Comparison of ENCODE assay signal across 9 mouse cellular contexts in genomic region chr10:80199440-80200008, GRCm38 (mm10). TPM values are rescaled to one million over a fixed set of nuclear protein-coding genes. Genes with fewer than 3 reads are reported as not detected.
DNase-seq lines count a peak whose midpoint lies in the region; ATAC-seq and TF ChIP-seq lines count a peak whose summit lies in the region.
"Had no signal": no experiment of that assay in that cellular context is flagged by ENCODE, and none has a peak within 500 bp of the region (broad histone marks: within the 10 kb centered on the region; RNA-seq: fewer than 3 reads in every experiment).

No protein-coding gene starts in this region.

- TF ChIP-seq CTCF in lung, embryonic 14.5 days (IDR thresholded peaks at IDR 0.05; ENCODE audit: low read depth), result peak; percentile 96
- peak; percentile 80; the same call in 1 of the 2 replicates for TF ChIP-seq CTCF in thymus, adult 2 months (IDR thresholded peaks at IDR 0.05; ENCODE audit: borderline replicate concordance, control insufficient read depth, extremely low read depth, insufficient read depth, low read length, poor library complexity)

- intact Hi-C loops in heart, postnatal 36 days (cut with DNase I), result loop anchor here (1.0 to 2.0 kb wide), 2 partner anchors 27 to 46 kb away; partner anchors contain the start of gene Mum1

- H3K4me3 ChIP-seq in ES-E14 (ENCODE audit: insufficient read depth in 1 of 2, low read depth in 1 of 2, low read length in 2 of 2, poor library complexity in 1 of 2, severe bottlenecking in 1 of 2), result no peak overlapping the region
- H3K4me3 ChIP-seq in forebrain, embryonic 13.5 days, result no peak overlapping the region
- H3K4me3 ChIP-seq in lung, embryonic 14.5 days (ENCODE audit: low read depth, low read length), result no peak overlapping the region
- no peak overlapping the region for H3K4me3 ChIP-seq in thymus, adult 2 months (ENCODE audit: control insufficient read depth, insufficient read depth, low read length)
- H3K4me3 ChIP-seq: limb, embryonic 15.5 days had no signal

- peak; percentile 84; the same call in 1 of the 2 replicates for ATAC-seq in cerebellum, adult (ENCODE audit: insufficient number of reproducible peaks, low FRiP score, low TSS enrichment)
- peak; percentile 74 for ATAC-seq in forebrain, embryonic 13.5 days
- ATAC-seq in lung, embryonic 14.5 days (ENCODE audit: insufficient read depth), result peak; percentile 83

- DNase-seq in ES-E14 (ENCODE audit: low read depth, low spot score), result peak; percentile 84
- peak; percentile 76 to 80 for DNase-seq in heart, postnatal 36 days
- DNase-seq in layer of hippocampus, adult 11-12 months (ENCODE audit: low spot score), result peak; percentile 89
- DNase-seq in lung, embryonic 14.5 days, result peak; percentile 94
- peak; percentile 62 for DNase-seq in ovary, adult 18-20 months (ENCODE audit: low spot score)
- DNase-seq in thymus, adult 2 months, result peak; percentile 85

- peaks cover 2 to 10% of the 10 kb centered on the region in 2 experiments; a peak in 2 of 4 replicates for H3K4me1 ChIP-seq in ES-E14 (ENCODE audit: control insufficient read depth in 2 of 2, insufficient read depth in 2 of 2, low read length in 2 of 2, poor library complexity in 1 of 2)
- H3K4me1 ChIP-seq in forebrain, embryonic 13.5 days, result peaks cover 10% of the 10 kb centered on the region
- no peaks in the 10 kb centered on the region for H3K4me1 ChIP-seq in lung, embryonic 14.5 days (ENCODE audit: insufficient read depth)
- no peaks in the 10 kb centered on the region for H3K4me1 ChIP-seq in thymus, adult 2 months (replicated peaks; ENCODE audit: control insufficient read depth, insufficient read depth, low read length)

- H3K36me3 ChIP-seq in ES-E14 (ENCODE audit: control insufficient read depth, insufficient read depth, low read length, poor library complexity, severe bottlenecking), result no peaks in the 10 kb centered on the region
- no peaks in the 10 kb centered on the region for H3K36me3 ChIP-seq in forebrain, embryonic 13.5 days (ENCODE audit: poor library complexity, severe bottlenecking)
- no peaks in the 10 kb centered on the region for H3K36me3 ChIP-seq in lung, embryonic 14.5 days (ENCODE audit: insufficient read depth)
- H3K36me3 ChIP-seq in thymus, adult 2 months (ENCODE audit: control insufficient read depth, insufficient read depth, low read length), result no peaks in the 10 kb centered on the region
- H3K36me3 ChIP-seq: limb, embryonic 15.5 days had no signal

- 46% methylated on average over 3 of the region's 3 CpGs for WGBS in forebrain, embryonic 13.5 days
- WGBS in lung, embryonic 14.5 days, result 57% methylated on average over 3 of the region's 3 CpGs
- 49% methylated on average over 3 of the region's 3 CpGs for WGBS in thymus, adult 2 months

- no peaks in the 10 kb centered on the region for H3K9me3 ChIP-seq in ES-E14 (ENCODE audit: control insufficient read depth, insufficient read depth, low read depth, low read length)
- H3K9me3 ChIP-seq in forebrain, embryonic 13.5 days (replicated peaks), result no peaks in the 10 kb centered on the region
- no peaks in the 10 kb centered on the region for H3K9me3 ChIP-seq in lung, embryonic 14.5 days (ENCODE audit: low read depth, low read length)
- H3K9me3 ChIP-seq: limb, embryonic 15.5 days had no signal

- H3K9ac ChIP-seq in ES-E14 (ENCODE audit: insufficient read depth, low read depth, low read length, poor library complexity, severe bottlenecking), result no peak overlapping the region
- no peak overlapping the region for H3K9ac ChIP-seq in forebrain, embryonic 13.5 days
- H3K9ac ChIP-seq in lung, embryonic 14.5 days, result no peak overlapping the region
- H3K9ac ChIP-seq: limb, embryonic 15.5 days had no signal

- in situ Hi-C loops in ES-E14 (cut with MboI; ENCODE audit: low sequenced_read_pairs in 2 of 2, unreplicated experiment in 2 of 2), result no loop called here

- no peak for TF ChIP-seq POLR2A in thymus, adult 2 months (IDR thresholded peaks at IDR 0.05; ENCODE audit: control insufficient read depth, extremely low read depth, insufficient read depth, low read length, poor library complexity)

- H3K27ac ChIP-seq in ES-E14 (ENCODE audit: insufficient read depth, low read depth, low read length, poor library complexity, severe bottlenecking), result no peak overlapping the region
- H3K27ac ChIP-seq in forebrain, embryonic 13.5 days, result no peak overlapping the region
- H3K27ac ChIP-seq in lung, embryonic 14.5 days (ENCODE audit: low read depth), result no peak overlapping the region
- no peak overlapping the region for H3K27ac ChIP-seq in thymus, adult 2 months (ENCODE audit: control insufficient read depth, insufficient read depth, low read length)
- H3K27ac ChIP-seq: limb, embryonic 15.5 days had no signal

- no peak overlapping the region for H3K4me2 ChIP-seq in forebrain, embryonic 13.5 days
- H3K4me2 ChIP-seq in lung, embryonic 14.5 days, result no peak overlapping the region
- H3K4me2 ChIP-seq: limb, embryonic 15.5 days had no signal

- no peaks in the 10 kb centered on the region for H3K27me3 ChIP-seq in forebrain, embryonic 13.5 days
- H3K27me3 ChIP-seq in lung, embryonic 14.5 days (ENCODE audit: insufficient read depth, low read length), result no peaks in the 10 kb centered on the region
- no peaks in the 10 kb centered on the region for H3K27me3 ChIP-seq in thymus, adult 2 months (ENCODE audit: control insufficient read depth, insufficient read depth, low read length)
- H3K27me3 ChIP-seq: limb, embryonic 15.5 days had no signal

TF ChIP-seq in ES-E14, 5 proteins besides CTCF, POLR2A, EP300 and RAD21:
- no peak for TF ChIP-seq MAFK (IDR thresholded peaks at IDR 0.05; ENCODE audit: insufficient read depth, low read depth, low read length)
- TF ChIP-seq HCFC1 (IDR thresholded peaks at IDR 0.05; ENCODE audit: borderline replicate concordance, insufficient read depth, low read length), result 0 out of 2 replicates have a peak, but pooled peaks have one; percentile 32
- TF ChIP-seq ZNF384 (IDR thresholded peaks at IDR 0.05; ENCODE audit: low read depth, low read length), result 0 out of 2 replicates have a peak, but pooled peaks have one; percentile 44
- no peak for TF ChIP-seq CHD2 (IDR thresholded peaks at IDR 0.05; ENCODE audit: low read depth, low read length)
- TF ChIP-seq ZC3H11A (IDR thresholded peaks at IDR 0.05; ENCODE audit: borderline replicate concordance, low read depth, low read length), result peak; percentile 54; the same call in 1 of the 2 replicates

RNA-seq across cellular contexts. Expression of gene Efna2, which starts 20.2 kb away (rescaled TPM):
- total RNA-seq in ES-E14 (2012; rRNA removed), result 2.7 and 3.4 TPM in 2 replicates
- 17.7 and 19.5 TPM in 2 replicates for polyA plus RNA-seq in forebrain, embryonic 13.5 days (2015; fragmentation: Nextera tagmentation; extraction: Ambion mirVana)
- 1 to 10 TPM in 1 of 2 experiments, under 1 TPM in 1; 0.75 to 1.1 TPM for total RNA-seq in heart, postnatal 36 days (2021)
- polyA plus RNA-seq in lung, embryonic 14.5 days (2014; fragmentation: Nextera tagmentation; extraction: Ambion mirVana), result 19.6 and 22.7 TPM in 2 replicates
- polyA plus RNA-seq in thymus, adult 2 months (2012; rRNA removed), result 3.1 and 3.6 TPM in 2 replicates

RNA-seq across cellular contexts. Expression of gene Mum1, which starts 26.7 kb away (rescaled TPM):
- 80.8 and 115 TPM in 2 replicates for total RNA-seq in ES-E14 (2012; rRNA removed)
- 62.1 and 64.7 TPM in 2 replicates for polyA plus RNA-seq in forebrain, embryonic 13.5 days (2015; fragmentation: Nextera tagmentation; extraction: Ambion mirVana)
- total RNA-seq in heart, postnatal 36 days (2021), result 10 to 100 TPM; 13.1 to 15.3 TPM
- 56.8 and 63.4 TPM in 2 replicates for polyA plus RNA-seq in lung, embryonic 14.5 days (2014; fragmentation: Nextera tagmentation; extraction: Ambion mirVana)
- 111 and 113 TPM in 2 replicates for polyA plus RNA-seq in thymus, adult 2 months (2012; rRNA removed)

RNA-seq across cellular contexts. Expression of gene 1600002K03Rik, which starts 26.8 kb away (rescaled TPM):
- 25.4 and 31.2 TPM in 2 replicates for total RNA-seq in ES-E14 (2012; rRNA removed)
- polyA plus RNA-seq in forebrain, embryonic 13.5 days (2015; fragmentation: Nextera tagmentation; extraction: Ambion mirVana), result 12.2 and 12.6 TPM in 2 replicates
- 1 to 10 TPM; 4.4 to 4.6 TPM for total RNA-seq in heart, postnatal 36 days (2021)
- 8.3 and 9.7 TPM in 2 replicates for polyA plus RNA-seq in lung, embryonic 14.5 days (2014; fragmentation: Nextera tagmentation; extraction: Ambion mirVana)
- 11.1 and 14.8 TPM in 2 replicates for polyA plus RNA-seq in thymus, adult 2 months (2012; rRNA removed)

RNA-seq across cellular contexts. Expression of gene Cirbp, which starts 33.7 kb away (rescaled TPM):
- 69.6 and 105 TPM in 2 replicates for total RNA-seq in ES-E14 (2012; rRNA removed)
- 274 and 308 TPM in 2 replicates for polyA plus RNA-seq in forebrain, embryonic 13.5 days (2015; fragmentation: Nextera tagmentation; extraction: Ambion mirVana)
- 10 to 100 TPM; 48.2 to 67.0 TPM for total RNA-seq in heart, postnatal 36 days (2021)
- 71.8 and 71.9 TPM in 2 replicates for polyA plus RNA-seq in lung, embryonic 14.5 days (2014; fragmentation: Nextera tagmentation; extraction: Ambion mirVana)
- polyA plus RNA-seq in thymus, adult 2 months (2012; rRNA removed), result 173 and 193 TPM in 2 replicates

RNA-seq across cellular contexts. Expression of gene Ndufs7, which starts 49.4 kb away (rescaled TPM):
- 205 and 290 TPM in 2 replicates for total RNA-seq in ES-E14 (2012; rRNA removed)
- 267 and 274 TPM in 2 replicates for polyA plus RNA-seq in forebrain, embryonic 13.5 days (2015; fragmentation: Nextera tagmentation; extraction: Ambion mirVana)
- total RNA-seq in heart, postnatal 36 days (2021), result 100 to 1,000 TPM; 962 to 997 TPM
- 318 and 319 TPM in 2 replicates for polyA plus RNA-seq in lung, embryonic 14.5 days (2014; fragmentation: Nextera tagmentation; extraction: Ambion mirVana)
- 531 and 647 TPM in 2 replicates for polyA plus RNA-seq in thymus, adult 2 months (2012; rRNA removed)
